ENCODE assay signal across 11 mouse cellular contexts in genomic region chr1:179054385-179055116, GRCm38 (mm10).
DNase-seq lines count a peak whose midpoint lies in the region; ATAC-seq and TF ChIP-seq lines count a peak whose summit lies in the region.
"Had no signal": no experiment of that assay in that cellular context is flagged by ENCODE, and none has a peak within 500 bp of the region (broad histone marks: within the 10 kb centered on the region; RNA-seq: fewer than 3 reads in every experiment).

No protein-coding gene starts in this region.

- no peaks in the 10 kb centered on the region for H3K36me3 ChIP-seq in lung, embryonic 14.5 days (ENCODE audit: insufficient read depth)
- no peaks in the 10 kb centered on the region for H3K36me3 ChIP-seq in stomach, postnatal 0 days (ENCODE audit: control insufficient read depth, insufficient read depth, low read length)
- H3K36me3 ChIP-seq: forebrain, embryonic 12.5 days; midbrain, embryonic 13.5 days had no signal

- WGBS in lung, embryonic 14.5 days = 35% methylated on average over 7 of the region's 7 CpGs
- 56% methylated on average over 7 of the region's 7 CpGs for WGBS in stomach, postnatal 0 days

- no peaks in the 10 kb centered on the region for H3K27me3 ChIP-seq in lung, embryonic 14.5 days (ENCODE audit: insufficient read depth, low read length)
- H3K27me3 ChIP-seq in stomach, postnatal 0 days (ENCODE audit: control insufficient read depth, insufficient read depth, low read length) = no peaks in the 10 kb centered on the region
- H3K27me3 ChIP-seq: forebrain, embryonic 12.5 days had no signal

- TF ChIP-seq CTCF in lung, embryonic 14.5 days (IDR thresholded peaks at IDR 0.05; ENCODE audit: low read depth) = no peak
- no peak for TF ChIP-seq CTCF in embryonic fibroblast, embryonic 13.5 days (IDR thresholded peaks at IDR 0.05; ENCODE audit: borderline replicate concordance, insufficient read depth, low read length)
- no peak for TF ChIP-seq CTCF in stomach, postnatal 0 days (IDR thresholded peaks at IDR 0.05; ENCODE audit: low read depth)

- peak; percentile 43; the same call in 1 of the 2 replicates for ATAC-seq in lung, embryonic 14.5 days (ENCODE audit: insufficient read depth)
- peak; percentile 49; the same call in 1 of the 2 replicates for ATAC-seq in stomach, postnatal 0 days (ENCODE audit: low FRiP score, low TSS enrichment)
- ATAC-seq: midbrain, embryonic 13.5 days had no signal

- TF ChIP-seq EP300 in stomach, postnatal 0 days (optimal IDR thresholded peaks at IDR 0.05) = no peak

- H3K4me1 ChIP-seq in lung, embryonic 14.5 days (ENCODE audit: insufficient read depth) = peaks cover 6% of the 10 kb centered on the region
- H3K4me1 ChIP-seq in embryonic fibroblast, embryonic 13.5 days (ENCODE audit: control insufficient read depth, insufficient read depth, low read length) = peaks cover 23% of the 10 kb centered on the region
- H3K4me1 ChIP-seq in stomach, postnatal 0 days (replicated peaks; ENCODE audit: control insufficient read depth, insufficient read depth) = no peaks in the 10 kb centered on the region
- H3K4me1 ChIP-seq: forebrain, embryonic 12.5 days; midbrain, embryonic 13.5 days had no signal

- no peak for TF ChIP-seq POLR2A in embryonic fibroblast, embryonic 13.5 days (IDR thresholded peaks at IDR 0.05; ENCODE audit: low read depth, low read length)

- no peak overlapping the region for H3K27ac ChIP-seq in lung, embryonic 14.5 days (ENCODE audit: low read depth)
- peak overlapping the region; percentile 79 for H3K27ac ChIP-seq in embryonic fibroblast, embryonic 13.5 days (ENCODE audit: insufficient read depth, low read length)
- no peak overlapping the region for H3K27ac ChIP-seq in stomach, postnatal 0 days (replicated peaks)
- H3K27ac ChIP-seq: forebrain, embryonic 12.5 days; midbrain, embryonic 13.5 days had no signal

- H3K9me3 ChIP-seq in lung, embryonic 14.5 days (ENCODE audit: low read depth, low read length) = no peaks in the 10 kb centered on the region
- no peaks in the 10 kb centered on the region for H3K9me3 ChIP-seq in stomach, postnatal 0 days (ENCODE audit: control insufficient read depth, low read length)
- H3K9me3 ChIP-seq: forebrain, embryonic 12.5 days; midbrain, embryonic 13.5 days had no signal

- H3K4me2 ChIP-seq in lung, embryonic 14.5 days = no peak overlapping the region
- H3K4me2 ChIP-seq in stomach, postnatal 0 days (replicated peaks; ENCODE audit: low read depth) = no peak overlapping the region
- H3K4me2 ChIP-seq: forebrain, embryonic 12.5 days; midbrain, embryonic 13.5 days had no signal

- H3K4me3 ChIP-seq in lung, embryonic 14.5 days (ENCODE audit: low read depth, low read length) = no peak overlapping the region
- no peak overlapping the region for H3K4me3 ChIP-seq in embryonic fibroblast, embryonic 13.5 days (ENCODE audit: insufficient read depth, low read length)
- H3K4me3 ChIP-seq in stomach, postnatal 0 days (ENCODE audit: low read depth, low read length) = no peak overlapping the region
- H3K4me3 ChIP-seq: forebrain, embryonic 12.5 days; midbrain, embryonic 13.5 days had no signal

- peak; percentile 35 for DNase-seq in lung, embryonic 14.5 days
- DNase-seq in lung, adult 18-20 months = no peak
- peak; percentile 26 for DNase-seq in liver
- no peak for DNase-seq in stomach, postnatal 0 days (ENCODE audit: low spot score)
- DNase-seq in layer of hippocampus, postnatal 14 days (ENCODE audit: low spot score in 2 of 2) = no peak
- no peak for DNase-seq in embryo, embryonic 9.5 days (ENCODE audit: extremely low spot score)
- DNase-seq: adrenal gland, postnatal 25 days; cerebellum, postnatal 36 days had no signal

- no peak overlapping the region for H3K9ac ChIP-seq in lung, embryonic 14.5 days
- H3K9ac ChIP-seq in stomach, postnatal 0 days (ENCODE audit: low read length) = no peak overlapping the region
- H3K9ac ChIP-seq: forebrain, embryonic 12.5 days; midbrain, embryonic 13.5 days had no signal

Comparison
In these comparisons a context has a peak if more than half of its experiments do, and no peak if none do; other contexts are left out.
1. DNase-seq: peak in lung, embryonic 14.5 days (single experiment) and liver (single experiment); none in lung, adult 18-20 months (0 of 2), stomach, postnatal 0 days (single experiment), layer of hippocampus, postnatal 14 days (0 of 2) and embryo, embryonic 9.5 days (single experiment).